Mouse (Mus musculus) olfactory bulb, adult 2 months (tissue): ENCODE measurements around the gene Sbf2.

ENCODE experiments used
- CTCF ChIP-seq: fragments of 200-500 bp; IDR thresholded peaks from 2 replicates; pipeline ENCODE4 v1.5.1; 2012; ENCODE audit warnings: low read depth, mild to moderate bottlenecking, low read length, moderate library complexity; ENCODE audit not compliant: insufficient read depth
- POLR2A ChIP-seq: fragments of 200-500 bp; IDR thresholded peaks from 2 replicates; pipeline ENCODE4 v1.6.1; 2012; ENCODE audit warnings: mild to moderate bottlenecking, low read depth, low read length, moderate library complexity; ENCODE audit not compliant: insufficient read depth

GRCm38 (mm10) chr7:110337601-110338000 is 277.1 kb downstream of the Sbf2 start:
- TF ChIP-seq POLR2A (no peak), CTCF (no peak)
